11 mouse cellular contexts compared by ENCODE assay signal in the genomic region with DNA sequence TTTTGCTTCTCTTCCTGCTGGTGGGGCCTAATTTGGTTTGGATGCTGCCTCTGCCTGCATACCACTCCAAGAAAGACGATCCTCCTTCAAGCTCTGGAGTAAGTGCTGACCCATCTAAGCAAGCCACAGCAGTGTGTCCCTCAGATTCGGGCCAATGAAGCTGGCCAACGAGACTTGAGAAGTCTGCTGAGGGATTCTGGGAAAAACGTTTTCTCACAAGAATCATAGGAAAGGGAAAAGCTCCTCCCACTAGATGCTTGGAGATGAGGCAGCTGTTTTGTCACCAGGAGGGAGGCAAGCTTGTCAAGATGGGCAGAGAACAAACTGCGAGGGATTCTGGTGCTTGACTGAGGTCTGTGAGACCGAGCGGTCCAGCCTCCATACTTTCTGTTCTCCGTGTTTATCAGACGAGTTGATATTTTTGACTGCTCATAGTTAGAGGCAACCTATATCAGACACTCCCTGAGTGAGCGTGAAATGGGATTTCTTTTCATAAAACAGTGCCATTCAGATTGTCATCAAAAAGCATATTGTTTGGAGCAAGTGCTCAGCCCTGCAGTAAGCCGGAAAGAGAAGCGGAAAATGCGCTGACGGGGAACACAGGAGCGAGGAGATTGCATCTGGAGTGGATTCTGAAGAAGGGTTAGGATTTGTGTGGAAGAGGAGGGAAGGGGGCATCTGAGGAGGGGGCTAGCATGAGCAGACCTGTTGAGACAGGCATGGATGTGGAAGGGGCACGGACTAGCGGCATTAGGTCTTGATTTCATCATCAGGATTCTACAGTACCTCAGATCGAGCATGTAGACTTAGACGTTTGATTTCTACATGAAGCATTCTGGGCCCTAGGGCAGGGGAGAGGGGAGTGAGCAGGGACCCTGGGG. TPM values are rescaled to one million over a fixed set of nuclear protein-coding genes. Genes with fewer than 3 reads are reported as not detected.
DNase-seq lines count a peak whose midpoint lies in the region; ATAC-seq and TF ChIP-seq lines count a peak whose summit lies in the region.
"Had no signal": no experiment of that assay in that cellular context is flagged by ENCODE, and none has a peak within 500 bp of the region (broad histone marks: within the 10 kb centered on the region; RNA-seq: fewer than 3 reads in every experiment).

No protein-coding gene starts in this region.

- H3K4me2 ChIP-seq in liver, embryonic 11.5 days, result no peak overlapping the region
- H3K4me2 ChIP-seq: liver, embryonic 13.5 days had no signal

- no peak for DNase-seq in layer of hippocampus, adult 2 months (ENCODE audit: low spot score in 2 of 2)
- DNase-seq in layer of hippocampus, postnatal 25 days (ENCODE audit: extremely low spot score in 1 of 2, low spot score in 1 of 2), result no peak
- peak; percentile 79 to 84 for DNase-seq in heart, adult 9 months (ENCODE audit: low spot score in 2 of 2)
- no peak for DNase-seq in limb, embryonic 10.5 days (ENCODE audit: low spot score)
- no peak for DNase-seq in liver, embryonic 11.5 days (ENCODE audit: low spot score)
- no peak for DNase-seq in layer of hippocampus, postnatal 10 days (ENCODE audit: low spot score in 2 of 2)
- no peak for DNase-seq in spleen, postnatal 36 days (ENCODE audit: low spot score in 2 of 2)
- DNase-seq: adrenal gland, adult 2 months; liver, embryonic 13.5 days had no signal

- H3K27ac ChIP-seq in layer of hippocampus, adult 2 months, result peak overlapping the region; percentile 81
- peak overlapping the region; percentile 98 for H3K27ac ChIP-seq in limb, embryonic 10.5 days
- peak overlapping the region; percentile 85 for H3K27ac ChIP-seq in small intestine, adult 2 months (ENCODE audit: insufficient read depth, low read depth, low read length)
- H3K27ac ChIP-seq in liver, embryonic 11.5 days (ENCODE audit: low read depth, low read length), result no peak overlapping the region
- H3K27ac ChIP-seq: liver, embryonic 13.5 days had no signal

- H3K27me3 ChIP-seq in limb, embryonic 10.5 days (ENCODE audit: low read depth, poor library complexity, severe bottlenecking), result no peaks in the 10 kb centered on the region
- no peaks in the 10 kb centered on the region for H3K27me3 ChIP-seq in small intestine, adult 2 months (ENCODE audit: control insufficient read depth, insufficient read depth, low read length)
- no peaks in the 10 kb centered on the region for H3K27me3 ChIP-seq in liver, embryonic 11.5 days (replicated peaks; ENCODE audit: control insufficient read depth, insufficient read depth, low read length)
- H3K27me3 ChIP-seq: CH12.LX; liver, embryonic 13.5 days had no signal

- TF ChIP-seq CTCF in layer of hippocampus, adult 2 months (conservative IDR thresholded peaks at IDR 0.05), result no peak
- no peak for TF ChIP-seq CTCF in small intestine, adult 2 months (IDR thresholded peaks at IDR 0.05; ENCODE audit: extremely low read depth, insufficient read length, insufficient replicate concordance, low read depth, low read length)

- H3K4me3 ChIP-seq in layer of hippocampus, adult 2 months, result no peak overlapping the region
- H3K4me3 ChIP-seq in limb, embryonic 10.5 days, result peak overlapping the region; percentile 28; the same call in 1 of the 2 replicates
- H3K4me3 ChIP-seq in small intestine, adult 2 months (ENCODE audit: low read depth, low read length), result no peak overlapping the region
- no peak overlapping the region for H3K4me3 ChIP-seq in liver, embryonic 11.5 days (ENCODE audit: low read depth, low read length)
- H3K4me3 ChIP-seq: liver, embryonic 13.5 days had no signal

- no peak overlapping the region for H3K9ac ChIP-seq in liver, embryonic 11.5 days (ENCODE audit: low read depth, low read length)
- H3K9ac ChIP-seq: liver, embryonic 13.5 days had no signal

- H3K36me3 ChIP-seq in limb, embryonic 10.5 days, result peaks cover 15% of the 10 kb centered on the region
- H3K36me3 ChIP-seq in small intestine, adult 2 months (ENCODE audit: control insufficient read depth, insufficient read depth, low read length), result no peaks in the 10 kb centered on the region
- H3K36me3 ChIP-seq in liver, embryonic 11.5 days (ENCODE audit: control insufficient read depth, insufficient read depth, low read length), result no peaks in the 10 kb centered on the region
- H3K36me3 ChIP-seq: liver, embryonic 13.5 days had no signal

- 83% methylated on average over 19 of the region's 19 CpGs for WGBS in limb, embryonic 10.5 days
- WGBS in small intestine, adult 2 months, result 84% methylated on average over 19 of the region's 19 CpGs
- 81% methylated on average over 19 of the region's 19 CpGs for WGBS in liver, embryonic 11.5 days

- peaks cover 100% of the 10 kb centered on the region for H3K4me1 ChIP-seq in limb, embryonic 10.5 days
- peaks cover 50% of the 10 kb centered on the region for H3K4me1 ChIP-seq in small intestine, adult 2 months (ENCODE audit: control insufficient read depth, insufficient read depth, insufficient read length, low read length)
- H3K4me1 ChIP-seq in liver, embryonic 11.5 days (replicated peaks; ENCODE audit: control insufficient read depth, insufficient read depth, low read length), result peaks cover 38% of the 10 kb centered on the region

- no peak for ATAC-seq in liver, embryonic 11.5 days (replicated peaks; ENCODE audit: low FRiP score)

- TF ChIP-seq POLR2A in small intestine, adult 2 months (IDR thresholded peaks at IDR 0.05; ENCODE audit: low read depth, low read length), result no peak

- no peaks in the 10 kb centered on the region for H3K9me3 ChIP-seq in limb, embryonic 10.5 days (replicated peaks)
- H3K9me3 ChIP-seq in liver, embryonic 11.5 days (ENCODE audit: control insufficient read depth, low read length), result no peaks in the 10 kb centered on the region
- H3K9me3 ChIP-seq: liver, embryonic 13.5 days had no signal

RNA-seq across cellular contexts. Expression of a gene that starts 17.0 kb away (rescaled TPM):
- total RNA-seq in layer of hippocampus, adult 2 months (2021), result 10 to 100 TPM; 19.4 to 20.6 TPM
- 10 to 100 TPM; 18.8 to 24.3 TPM for total RNA-seq in layer of hippocampus, postnatal 25 days (2021)
- 59.9 and 84.9 TPM in 2 replicates for polyA plus RNA-seq in limb, embryonic 10.5 days (2016; fragmentation: Nextera tagmentation; extraction: Ambion mirVana)
- 7.2 and 17.0 TPM in 2 replicates for polyA plus RNA-seq in small intestine, adult 2 months (2012; rRNA removed)
- 16.6 and 17.3 TPM in 2 replicates for polyA plus RNA-seq in liver, embryonic 11.5 days (2014; fragmentation: Nextera tagmentation; extraction: Ambion mirVana)
- total RNA-seq in layer of hippocampus, postnatal 10 days (2021), result 10 to 100 TPM; 57.3 to 57.7 TPM

Comparison
In these comparisons a context has a peak if more than half of its experiments do, and no peak if none do; other contexts are left out.
1. DNase-seq: peak in heart, adult 9 months (2 of 2); none in layer of hippocampus, adult 2 months (0 of 2), layer of hippocampus, postnatal 25 days (0 of 2), limb, embryonic 10.5 days (single experiment), liver, embryonic 11.5 days (single experiment), layer of hippocampus, postnatal 10 days (0 of 2) and spleen, postnatal 36 days (0 of 2).